Mouse (Mus musculus): ENCODE measurements around the gene Zfp40. TPM values are rescaled to one million over a fixed set of nuclear protein-coding genes. Genes with fewer than 3 reads are reported as not detected.
A peak's percentile ranks its signal among the peaks of the same experiment; 100 is the strongest.
"Not testable (repeated sequence)": the region's sequence is repeated elsewhere in the genome, so short reads cannot be mapped to it uniquely, and the experiment has no call there.

Gene Zfp40
- 8.4 and 11.6 TPM in 2 replicates for polyA plus RNA-seq (2015; fragmentation: Nextera tagmentation; extraction: Ambion mirVana)

DNA sequence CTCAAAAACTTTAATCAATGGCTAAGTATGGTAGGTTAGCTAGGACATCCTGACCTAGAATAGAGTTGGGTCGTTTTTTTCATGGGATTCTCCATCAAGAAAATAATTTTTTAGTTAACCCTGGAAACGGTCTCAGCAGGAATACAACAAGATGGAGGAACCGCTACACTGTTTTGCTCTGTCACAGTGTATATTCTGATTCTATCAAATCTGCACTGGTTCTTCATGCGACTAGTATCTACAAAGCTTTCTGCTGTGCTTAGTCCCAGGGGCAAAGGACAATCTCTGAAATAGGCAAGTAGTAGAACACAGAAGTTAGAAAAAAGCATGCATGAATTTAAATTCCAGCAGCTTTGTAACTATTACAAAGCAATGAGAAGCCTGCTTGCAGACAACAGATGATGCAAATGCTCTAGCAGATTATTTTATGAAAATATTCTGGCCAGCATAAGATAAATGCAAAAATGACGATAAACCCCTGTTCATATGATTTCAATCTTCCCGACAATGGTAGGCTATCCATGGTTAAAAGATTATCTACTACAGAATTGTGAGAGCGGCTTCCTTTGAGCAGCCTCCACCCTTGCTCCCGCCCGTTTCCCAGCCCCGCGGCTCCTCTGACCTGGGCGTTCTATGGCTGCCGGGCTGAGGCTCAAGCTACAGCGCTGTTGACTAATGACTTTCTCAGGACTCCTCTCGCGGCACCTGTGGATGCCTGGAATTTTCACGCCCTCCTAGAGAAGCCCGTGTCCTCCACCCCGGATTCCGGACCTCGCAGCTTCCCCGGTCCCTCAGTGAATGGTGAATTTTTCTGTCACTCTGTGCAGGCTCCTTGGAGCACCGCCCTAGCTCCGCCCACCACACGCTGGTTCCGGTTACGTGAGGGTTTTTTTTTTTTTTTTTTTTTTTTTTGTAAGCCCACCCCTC lies at the start of gene Zfp40:
Zfp40 (minus strand) TSS at position 800 of the 927 bp plus-strand sequence.
- Histone ChIP-seq H3K9ac (peak within 1 kb of the TSS; percentile 45), H3K4me1 (peaks cover 4% of the 10 kb centered on the region; the same call in 1 of the 2 replicates), H3K27ac (replicated peaks) (peak within 1 kb of the TSS; percentile 87), H3K27me3 (no peaks in the 10 kb centered on the region), H3K36me3 (no peaks in the 10 kb centered on the region), H3K4me2 (replicated peaks) (peak within 1 kb of the TSS; percentile 65), H3K4me3 (replicated peaks) (peak within 1 kb of the TSS; percentile 81), H3K9me3 (replicated peaks) (no peaks in the 10 kb centered on the region)
- peak; percentile 99 for ATAC-seq (ENCODE audit: insufficient number of reproducible peaks, low FRiP score, low TSS enrichment, low read depth)
- WGBS: 3% methylated on average over 27 of the region's 27 CpGs

DNA sequence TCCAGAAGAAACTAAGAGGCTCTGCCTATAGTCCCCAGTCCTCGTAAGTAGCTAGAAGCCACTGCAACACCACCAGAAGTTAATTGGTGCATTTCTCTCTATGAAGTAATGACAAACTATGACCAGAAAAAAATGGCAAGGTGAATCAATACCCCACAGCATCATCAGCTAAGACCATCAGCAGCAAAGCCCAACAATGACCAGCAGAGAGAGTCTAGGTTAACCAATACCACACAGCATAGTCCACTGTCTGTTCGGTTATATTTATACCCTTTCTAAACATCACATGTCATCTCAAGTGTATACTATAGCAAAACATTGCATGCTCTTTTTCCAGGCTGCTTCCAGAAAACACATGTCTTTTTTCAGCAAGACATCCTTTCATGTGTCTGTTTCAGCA lies 25.3 kb upstream of the Zfp40 start:
- ATAC-seq (ENCODE audit: insufficient number of reproducible peaks, low FRiP score, low TSS enrichment, low read depth): no peak
- Histone ChIP-seq H3K4me1 (no peaks in the 10 kb centered on the region), H3K27me3 (no peaks in the 10 kb centered on the region), H3K27ac (replicated peaks) (no peak overlapping the region), H3K9me3 (replicated peaks) (no peaks in the 10 kb centered on the region), H3K4me3 (replicated peaks) (no peak overlapping the region), H3K9ac (no peak overlapping the region), H3K4me2 (replicated peaks) (no peak overlapping the region), H3K36me3 (no peaks in the 10 kb centered on the region)
- 86% methylated on average over 2 of the region's 2 CpGs for WGBS

DNA sequence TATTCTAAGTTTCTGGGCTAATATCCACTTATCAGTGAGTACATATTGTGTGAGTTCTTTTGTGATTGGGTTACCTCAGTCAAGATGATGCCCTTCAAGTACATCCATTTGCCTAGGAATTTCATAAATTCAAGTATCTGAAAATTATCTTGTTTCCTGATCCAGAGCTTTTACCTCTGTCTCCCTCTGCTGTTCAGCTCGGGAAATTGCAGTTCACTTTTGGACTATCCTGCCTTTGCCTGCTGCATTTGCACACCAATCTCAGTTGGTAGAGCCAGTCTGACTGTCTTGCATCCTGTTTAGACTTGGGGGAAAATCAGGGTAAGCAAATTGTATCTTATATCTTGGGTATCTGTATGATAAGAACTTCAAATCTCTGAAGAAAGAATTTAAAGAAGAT lies 6.8 kb upstream of the Zfp40 start:
- not testable (repeated sequence) for H3K4me1 ChIP-seq; H3K36me3 ChIP-seq; H3K9me3 ChIP-seq (replicated peaks); H3K9ac ChIP-seq; H3K4me2 ChIP-seq (replicated peaks); ATAC-seq (ENCODE audit: insufficient number of reproducible peaks, low FRiP score, low TSS enrichment, low read depth); H3K4me3 ChIP-seq (replicated peaks); H3K27ac ChIP-seq (replicated peaks); H3K27me3 ChIP-seq
- WGBS: 0% methylated on average over 1 of the region's 1 CpGs

DNA sequence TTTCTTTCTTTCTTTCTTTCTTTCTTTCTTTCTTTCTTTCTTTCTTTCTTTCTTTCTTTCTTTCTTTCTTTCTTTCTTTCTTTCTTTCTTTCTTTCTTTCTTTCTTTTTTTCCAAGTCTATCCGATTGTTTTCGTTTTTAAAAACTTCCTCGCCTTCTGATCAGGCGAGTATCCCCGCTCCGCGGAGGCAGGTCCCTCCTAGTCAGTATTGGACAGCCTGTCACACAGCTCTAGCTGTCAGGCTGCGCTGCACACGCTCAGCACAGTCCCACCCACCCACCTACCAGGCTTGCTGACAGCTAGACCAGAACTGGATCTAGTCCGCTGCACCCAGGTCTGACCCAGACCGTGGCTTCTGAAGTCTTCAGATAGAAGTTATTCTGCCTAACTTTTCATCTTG lies 389 bp upstream of the Zfp40 start:
- H3K9ac ChIP-seq: peak overlapping the region; percentile 45
- no peak overlapping the region for H3K27ac ChIP-seq (replicated peaks)
- H3K36me3 ChIP-seq: no peaks in the 10 kb centered on the region
- H3K4me2 ChIP-seq (replicated peaks): peak overlapping the region; percentile 65
- under 1% methylated on average over 11 of the region's 11 CpGs for WGBS
- peaks cover 4% of the 10 kb centered on the region; the same call in 1 of the 2 replicates for H3K4me1 ChIP-seq
- H3K4me3 ChIP-seq (replicated peaks): peak overlapping the region; percentile 81
- H3K9me3 ChIP-seq (replicated peaks): no peaks in the 10 kb centered on the region
- peak; percentile 84 for ATAC-seq (ENCODE audit: insufficient number of reproducible peaks, low FRiP score, low TSS enrichment, low read depth)
- H3K27me3 ChIP-seq: no peaks in the 10 kb centered on the region

DNA sequence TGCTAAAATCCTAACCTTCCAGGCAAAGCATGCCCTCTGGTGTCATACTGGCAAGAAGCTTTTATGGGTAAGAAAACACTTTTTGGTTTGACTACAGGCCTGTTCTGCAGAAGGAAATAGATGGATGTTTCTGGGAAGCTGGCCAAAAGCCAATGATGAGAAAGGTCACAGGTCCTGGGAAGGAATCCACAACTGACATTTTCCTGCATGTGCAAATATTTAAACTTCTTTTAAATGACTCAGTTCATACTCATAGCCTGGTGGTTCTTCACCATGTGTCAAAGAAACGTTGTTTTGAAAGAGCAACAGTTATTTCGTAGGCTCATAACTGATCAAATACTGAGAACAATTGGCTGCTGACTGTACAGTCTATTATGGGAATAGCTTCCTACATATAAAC lies 5.4 kb downstream of the Zfp40 start:
- no peak overlapping the region for H3K4me2 ChIP-seq (replicated peaks)
- H3K4me1 ChIP-seq: peaks cover 4% of the 10 kb centered on the region; the same call in 1 of the 2 replicates
- no peak overlapping the region for H3K9ac ChIP-seq
- H3K9me3 ChIP-seq (replicated peaks): no peaks in the 10 kb centered on the region
- no peaks in the 10 kb centered on the region for H3K27me3 ChIP-seq
- WGBS: 75% methylated on average over 2 of the region's 2 CpGs
- H3K27ac ChIP-seq (replicated peaks): no peak overlapping the region
- H3K36me3 ChIP-seq: peaks cover 19% of the 10 kb centered on the region; the same call in 1 of the 2 replicates
- H3K4me3 ChIP-seq (replicated peaks): no peak overlapping the region
- no peak for ATAC-seq (ENCODE audit: insufficient number of reproducible peaks, low FRiP score, low TSS enrichment, low read depth)

Other genes with a start within 250 kb of the Zfp40 start
- not detected in 2 replicates for gene Vmn2r-ps130, start 132.1 kb downstream of the Zfp40 start, polyA plus RNA-seq (2015; fragmentation: Nextera tagmentation; extraction: Ambion mirVana)
- 0.01 TPM in 1 of 2 replicates, not detected in the other for gene Vmn2r114, start 119.3 kb upstream of the Zfp40 start, polyA plus RNA-seq (2015; fragmentation: Nextera tagmentation; extraction: Ambion mirVana)
- gene Vmn2r115, start 150.5 kb upstream of the Zfp40 start, polyA plus RNA-seq (2015; fragmentation: Nextera tagmentation; extraction: Ambion mirVana): not detected in 2 replicates
- not detected in 2 replicates for gene Vmn2r116, start 191.4 kb upstream of the Zfp40 start, polyA plus RNA-seq (2015; fragmentation: Nextera tagmentation; extraction: Ambion mirVana)

All from embryonic facial prominence, embryonic 15.5 days (tissue).